Mouse (Mus musculus): ENCODE results near the gene Gm38119. TPM values are rescaled to one million over a fixed set of nuclear protein-coding genes. Genes with fewer than 3 reads are reported as not detected.

The Gm38119 gene
- not detected in 2 replicates for polyA plus RNA-seq (2012; rRNA removed)

DNA sequence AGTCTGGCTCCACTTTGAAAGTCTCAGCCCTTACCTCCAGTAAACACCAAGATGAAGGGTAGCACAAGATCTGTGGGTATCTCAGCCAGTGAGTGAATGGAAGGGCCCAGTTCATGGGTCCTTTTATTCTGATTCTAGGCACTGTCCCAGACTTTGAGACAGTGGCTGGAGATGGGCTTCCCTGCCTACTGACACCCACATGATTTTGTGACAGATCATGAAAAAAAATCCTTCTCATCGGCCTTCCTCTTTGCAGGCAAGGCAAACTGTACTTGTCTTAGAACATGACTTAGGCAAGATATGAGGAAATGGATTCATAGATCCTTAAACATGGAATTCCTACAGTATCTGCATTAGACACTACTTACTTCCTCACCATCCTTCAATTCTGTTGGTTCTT lies at the start of gene Gm38119:
Gene Gm38119, minus strand, starts transcription at position 101 of the 400 bp plus-strand sequence.
- no peaks in the 10 kb centered on the region for H3K4me1 ChIP-seq (ENCODE audit: control insufficient read depth, insufficient read depth, low read length)
- H3K27me3 ChIP-seq (ENCODE audit: control insufficient read depth, insufficient read depth, low read length), result no peaks in the 10 kb centered on the region
- no peak within 1 kb of the TSS for H3K27ac ChIP-seq (ENCODE audit: insufficient read depth, low read length)
- DNase-seq, result no peak
- WGBS, result 71% methylated on average over 1 of the region's 1 CpGs
- H3K4me3 ChIP-seq (replicated peaks; ENCODE audit: insufficient read depth, low read depth, low read length), result no peak within 1 kb of the TSS
- TF ChIP-seq POLR2A (IDR thresholded peaks at IDR 0.05; ENCODE audit: borderline replicate concordance, insufficient read depth, low read length), result no peak
- TF ChIP-seq CTCF (IDR thresholded peaks at IDR 0.05; ENCODE audit: borderline replicate concordance, insufficient read depth, low read depth, low read length), result no peak

GRCm38 (mm10) chr3:92778799-92779198 lies 39.9 kb upstream of the Gm38119 start, which contains the start of gene Lce1i:
TSS of gene Lce1i (minus strand) at chr3:92778899.
- no peak for DNase-seq
- H3K4me3 ChIP-seq (replicated peaks; ENCODE audit: insufficient read depth, low read depth, low read length), result no peak within 1 kb of the TSS
- no peaks in the 10 kb centered on the region for H3K4me1 ChIP-seq (ENCODE audit: control insufficient read depth, insufficient read depth, low read length)
- H3K27me3 ChIP-seq (ENCODE audit: control insufficient read depth, insufficient read depth, low read length), result no peaks in the 10 kb centered on the region
- H3K27ac ChIP-seq (ENCODE audit: insufficient read depth, low read length), result no peak within 1 kb of the TSS
- WGBS, result 78% methylated on average over 1 of the region's 1 CpGs
- TF ChIP-seq POLR2A (IDR thresholded peaks at IDR 0.05; ENCODE audit: borderline replicate concordance, insufficient read depth, low read length), result no peak
- TF ChIP-seq CTCF (IDR thresholded peaks at IDR 0.05; ENCODE audit: borderline replicate concordance, insufficient read depth, low read depth, low read length), result no peak

GRCm38 (mm10) chr3:92771573-92771972 lies 32.7 kb upstream of the Gm38119 start:
- WGBS, result 19% methylated on average over 3 of the region's 3 CpGs
- Histone ChIP-seq H3K4me3 (replicated peaks; ENCODE audit: insufficient read depth, low read depth, low read length) (no peak overlapping the region), H3K27me3 (ENCODE audit: control insufficient read depth, insufficient read depth, low read length) (no peaks in the 10 kb centered on the region), H3K27ac (ENCODE audit: insufficient read depth, low read length) (no peak overlapping the region), H3K4me1 (ENCODE audit: control insufficient read depth, insufficient read depth, low read length) (no peaks in the 10 kb centered on the region)
- no peak for DNase-seq
- TF ChIP-seq POLR2A (IDR thresholded peaks at IDR 0.05; ENCODE audit: borderline replicate concordance, insufficient read depth, low read length), result no peak
- TF ChIP-seq CTCF (IDR thresholded peaks at IDR 0.05; ENCODE audit: borderline replicate concordance, insufficient read depth, low read depth, low read length), result no peak

DNA sequence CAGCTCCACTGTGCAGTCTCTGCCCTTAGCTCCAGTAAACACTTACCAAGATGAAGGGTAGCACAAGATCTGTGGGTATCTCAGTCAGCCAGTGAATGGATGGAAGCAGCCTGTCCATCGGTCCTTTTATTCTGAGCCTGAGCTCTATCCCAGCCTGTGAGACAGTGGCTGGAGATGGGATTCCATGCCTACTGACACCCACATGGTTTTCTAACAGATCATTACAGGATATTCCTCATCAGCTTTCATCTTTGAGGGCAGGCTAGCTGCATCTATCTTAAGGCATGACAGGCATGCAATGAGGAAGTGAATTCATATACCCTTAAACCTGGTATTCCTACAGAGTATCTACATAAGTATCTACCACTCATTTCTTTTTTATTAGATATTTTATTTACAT lies 26.1 kb upstream of the Gm38119 start, which contains the start of gene Lce1h:
Gene Lce1h, minus strand, starts transcription at position 101 of the 400 bp plus-strand sequence.
- whole genome bisulfite sequencing, result 86% methylated on average over 1 of the region's 1 CpGs
- H3K27me3 ChIP-seq (ENCODE audit: control insufficient read depth, insufficient read depth, low read length), result no peaks in the 10 kb centered on the region
- H3K27ac ChIP-seq (ENCODE audit: insufficient read depth, low read length), result no peak within 1 kb of the TSS
- TF ChIP-seq POLR2A (IDR thresholded peaks at IDR 0.05; ENCODE audit: borderline replicate concordance, insufficient read depth, low read length), result no peak
- TF ChIP-seq CTCF (IDR thresholded peaks at IDR 0.05; ENCODE audit: borderline replicate concordance, insufficient read depth, low read depth, low read length), result no peak
- DNase-seq, result no peak
- H3K4me3 ChIP-seq (replicated peaks; ENCODE audit: insufficient read depth, low read depth, low read length), result no peak within 1 kb of the TSS
- H3K4me1 ChIP-seq (ENCODE audit: control insufficient read depth, insufficient read depth, low read length), result no peaks in the 10 kb centered on the region

DNA sequence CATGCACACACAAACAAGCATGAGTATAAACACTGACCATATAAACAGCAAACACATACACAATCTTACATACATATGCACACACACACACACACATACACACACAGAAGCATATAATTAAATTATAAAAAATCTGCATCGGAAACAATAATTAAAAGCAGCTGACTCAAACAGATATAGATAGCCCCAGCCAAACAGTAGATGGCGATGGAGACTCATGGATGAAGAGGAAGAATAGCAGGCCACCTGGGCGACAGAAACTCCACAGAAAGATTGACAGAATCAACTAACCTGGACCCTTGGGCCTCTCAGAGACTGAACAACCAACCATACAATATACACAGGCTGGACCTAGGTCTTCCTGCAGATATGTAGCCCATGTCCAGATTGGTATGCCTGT lies 14.3 kb upstream of the Gm38119 start:
- H3K27ac ChIP-seq (ENCODE audit: insufficient read depth, low read length), result no peak overlapping the region
- WGBS, result 32% methylated on average over 3 of the region's 3 CpGs
- no peak overlapping the region for H3K4me3 ChIP-seq (replicated peaks; ENCODE audit: insufficient read depth, low read depth, low read length)
- no peaks in the 10 kb centered on the region for H3K4me1 ChIP-seq (ENCODE audit: control insufficient read depth, insufficient read depth, low read length)
- H3K27me3 ChIP-seq (ENCODE audit: control insufficient read depth, insufficient read depth, low read length), result no peaks in the 10 kb centered on the region
- TF ChIP-seq CTCF (IDR thresholded peaks at IDR 0.05; ENCODE audit: borderline replicate concordance, insufficient read depth, low read depth, low read length), result no peak
- no peak for TF ChIP-seq POLR2A (IDR thresholded peaks at IDR 0.05; ENCODE audit: borderline replicate concordance, insufficient read depth, low read length)
- no peak for DNase-seq

DNA sequence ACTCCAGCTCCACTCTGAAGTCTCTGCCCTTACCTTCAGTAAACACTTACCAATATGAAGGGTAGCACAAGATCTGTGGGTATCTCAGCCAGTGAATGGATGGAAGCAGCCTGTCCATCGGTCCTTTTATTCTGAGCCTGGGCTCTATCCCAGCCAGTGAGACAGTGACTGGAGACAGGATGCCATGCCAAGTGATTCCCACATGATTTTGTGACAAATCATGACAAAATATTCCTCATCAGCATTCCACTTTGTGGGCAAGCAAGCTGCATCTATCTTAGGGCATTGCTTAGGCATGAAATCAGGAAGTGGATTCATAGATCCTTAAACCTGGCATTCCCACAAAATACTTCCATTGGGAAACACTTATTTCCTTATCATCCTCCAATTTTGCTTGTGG lies 13.3 kb upstream of the Gm38119 start, which contains the start of gene Lce1g:
Gene Lce1g, minus strand, starts transcription at position 101 of the 400 bp plus-strand sequence.
- WGBS, result 61% methylated on average over 1 of the region's 1 CpGs
- no peak within 1 kb of the TSS for H3K4me3 ChIP-seq (replicated peaks; ENCODE audit: insufficient read depth, low read depth, low read length)
- no peak for TF ChIP-seq CTCF (IDR thresholded peaks at IDR 0.05; ENCODE audit: borderline replicate concordance, insufficient read depth, low read depth, low read length)
- TF ChIP-seq POLR2A (IDR thresholded peaks at IDR 0.05; ENCODE audit: borderline replicate concordance, insufficient read depth, low read length), result no peak
- DNase-seq, result no peak
- H3K4me1 ChIP-seq (ENCODE audit: control insufficient read depth, insufficient read depth, low read length), result no peaks in the 10 kb centered on the region
- H3K27ac ChIP-seq (ENCODE audit: insufficient read depth, low read length), result no peak within 1 kb of the TSS
- no peaks in the 10 kb centered on the region for H3K27me3 ChIP-seq (ENCODE audit: control insufficient read depth, insufficient read depth, low read length)

- Histone ChIP-seq H3K4me3 (replicated peaks; ENCODE audit: insufficient read depth, low read depth, low read length) (no peak overlapping the region), H3K4me1 (ENCODE audit: control insufficient read depth, insufficient read depth, low read length) (no peaks in the 10 kb centered on the region), H3K27ac (ENCODE audit: insufficient read depth, low read length) (no peak overlapping the region), H3K27me3 (ENCODE audit: control insufficient read depth, insufficient read depth, low read length) (no peaks in the 10 kb centered on the region)
- TF ChIP-seq CTCF (IDR thresholded peaks at IDR 0.05; ENCODE audit: borderline replicate concordance, insufficient read depth, low read depth, low read length) (no peak), POLR2A (IDR thresholded peaks at IDR 0.05; ENCODE audit: borderline replicate concordance, insufficient read depth, low read length) (no peak)
- 89% methylated on average over 5 of the region's 5 CpGs for WGBS
- no peak for DNase-seq
Measured at GRCm38 (mm10) chr3:92722631-92723030, 16.3 kb downstream of the Gm38119 start.

DNA sequence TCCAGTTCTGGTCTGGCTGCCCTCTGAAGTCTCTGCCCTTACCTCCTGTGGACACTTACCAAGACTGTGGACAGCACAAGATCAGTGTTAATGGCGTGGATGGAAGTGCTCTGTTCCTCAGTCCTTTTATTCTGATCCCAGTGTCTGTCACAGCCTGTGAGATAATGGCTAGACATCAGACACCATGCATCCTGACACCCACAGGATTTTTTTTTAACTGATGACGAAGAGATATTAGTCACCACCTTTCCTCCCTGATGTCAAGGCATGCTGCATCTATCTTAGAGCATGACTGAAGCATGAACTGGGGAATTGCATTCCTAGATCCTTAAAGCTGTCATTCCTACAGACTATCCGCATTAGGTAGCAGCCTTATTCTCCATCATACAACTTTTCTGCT lies 18.6 kb downstream of the Gm38119 start, which contains the start of gene Lce1f:
Gene Lce1f, minus strand, starts transcription at position 101 of the 400 bp plus-strand sequence.
- Histone ChIP-seq H3K27ac (ENCODE audit: insufficient read depth, low read length) (no peak within 1 kb of the TSS), H3K27me3 (ENCODE audit: control insufficient read depth, insufficient read depth, low read length) (no peaks in the 10 kb centered on the region), H3K4me3 (replicated peaks; ENCODE audit: insufficient read depth, low read depth, low read length) (no peak within 1 kb of the TSS), H3K4me1 (ENCODE audit: control insufficient read depth, insufficient read depth, low read length) (no peaks in the 10 kb centered on the region)
- no peak for DNase-seq
- TF ChIP-seq CTCF (IDR thresholded peaks at IDR 0.05; ENCODE audit: borderline replicate concordance, insufficient read depth, low read depth, low read length) (no peak), POLR2A (IDR thresholded peaks at IDR 0.05; ENCODE audit: borderline replicate concordance, insufficient read depth, low read length) (no peak)
- WGBS, result 69% methylated on average over 3 of the region's 3 CpGs

Data from cerebellum, adult 2 months (tissue).